In genomic region chr9:102351721-102352120, GRCm38 (mm10) we compare ENCODE assay signal across 9 mouse cellular contexts. TPM values are rescaled to one million over a fixed set of nuclear protein-coding genes. Genes with fewer than 3 reads are reported as not detected.
DNase-seq lines count a peak whose midpoint lies in the region; ATAC-seq lines count a peak whose summit lies in the region.
"Had no signal": no experiment of that assay in that cellular context is flagged by ENCODE, and none has a peak within 500 bp of the region (broad histone marks: within the 10 kb centered on the region; RNA-seq: fewer than 3 reads in every experiment).

No protein-coding gene starts in this region.

- no peak for DNase-seq in kidney, adult 18-20 months
- DNase-seq in layer of hippocampus, postnatal 10 days (ENCODE audit: low spot score in 2 of 2) = peak; percentile 29 to 40
- no peak for DNase-seq in thymus, postnatal 10 days (ENCODE audit: low spot score in 2 of 2)
- no peak for DNase-seq in yolk sac, embryonic 10.5 days (ENCODE audit: low spot score)
- DNase-seq: liver, postnatal 0 days had no signal

- peak overlapping the region; percentile 97; the same call in 1 of the 2 replicates for H3K4me2 ChIP-seq in kidney, embryonic 15.5 days
- peak overlapping the region; percentile 100 for H3K4me2 ChIP-seq in embryonic facial prominence, embryonic 13.5 days
- peak overlapping the region; percentile 92 for H3K4me2 ChIP-seq in neural tube, embryonic 14.5 days (ENCODE audit: low read depth, low read length)
- no peak overlapping the region for H3K4me2 ChIP-seq in heart, embryonic 12.5 days

- H3K9me3 ChIP-seq in kidney, embryonic 15.5 days (replicated peaks) = no peaks in the 10 kb centered on the region
- H3K9me3 ChIP-seq in embryonic facial prominence, embryonic 13.5 days = no peaks in the 10 kb centered on the region
- no peaks in the 10 kb centered on the region for H3K9me3 ChIP-seq in neural tube, embryonic 14.5 days (ENCODE audit: control insufficient read depth, low read length)
- no peaks in the 10 kb centered on the region for H3K9me3 ChIP-seq in heart, embryonic 12.5 days (replicated peaks)

- H3K9ac ChIP-seq in kidney, embryonic 15.5 days = no peak overlapping the region
- H3K9ac ChIP-seq in embryonic facial prominence, embryonic 13.5 days = no peak overlapping the region
- peak overlapping the region; percentile 50 for H3K9ac ChIP-seq in neural tube, embryonic 14.5 days (replicated peaks; ENCODE audit: low read depth, low read length)
- H3K9ac ChIP-seq in heart, embryonic 12.5 days = no peak overlapping the region
- H3K9ac ChIP-seq: liver, postnatal 0 days had no signal

- ATAC-seq in kidney, embryonic 15.5 days (replicated peaks; ENCODE audit: low FRiP score) = no peak
- ATAC-seq in embryonic facial prominence, embryonic 13.5 days (ENCODE audit: insufficient number of reproducible peaks, insufficient read depth, low FRiP score, low TSS enrichment, low read depth) = no peak
- ATAC-seq in neural tube, embryonic 14.5 days (ENCODE audit: low read depth) = no peak
- ATAC-seq in heart, embryonic 12.5 days (ENCODE audit: insufficient number of reproducible peaks, low FRiP score) = no peak
- ATAC-seq: liver, postnatal 0 days had no signal

- peak overlapping the region; percentile 59 for H3K4me3 ChIP-seq in kidney, embryonic 15.5 days (replicated peaks)
- peak overlapping the region; percentile 67 for H3K4me3 ChIP-seq in embryonic facial prominence, embryonic 13.5 days
- H3K4me3 ChIP-seq in neural tube, embryonic 14.5 days (ENCODE audit: low read depth, low read length) = peak overlapping the region; percentile 80
- no peak overlapping the region for H3K4me3 ChIP-seq in heart, embryonic 12.5 days

- peaks cover 28% of the 10 kb centered on the region for H3K4me1 ChIP-seq in kidney, embryonic 15.5 days
- H3K4me1 ChIP-seq in embryonic facial prominence, embryonic 13.5 days = peaks cover 20% of the 10 kb centered on the region
- H3K4me1 ChIP-seq in neural tube, embryonic 14.5 days (ENCODE audit: control insufficient read depth, insufficient read depth, low read length) = 0 out of 2 replicates have a peak, but pooled peaks cover 2% of the 10 kb centered on the region
- peaks cover 24% of the 10 kb centered on the region for H3K4me1 ChIP-seq in heart, embryonic 12.5 days (replicated peaks)

- H3K36me3 ChIP-seq in kidney, embryonic 15.5 days = no peaks in the 10 kb centered on the region
- no peaks in the 10 kb centered on the region for H3K36me3 ChIP-seq in embryonic facial prominence, embryonic 13.5 days
- no peaks in the 10 kb centered on the region for H3K36me3 ChIP-seq in neural tube, embryonic 14.5 days (ENCODE audit: control insufficient read depth, insufficient read depth, low read length)
- no peaks in the 10 kb centered on the region for H3K36me3 ChIP-seq in heart, embryonic 12.5 days

- WGBS in kidney, embryonic 15.5 days = 12% methylated on average over 10 of the region's 10 CpGs
- WGBS in embryonic facial prominence, embryonic 13.5 days = 9% methylated on average over 10 of the region's 10 CpGs
- WGBS in neural tube, embryonic 14.5 days = 8% methylated on average over 10 of the region's 10 CpGs
- WGBS in heart, embryonic 12.5 days = 11% methylated on average over 10 of the region's 10 CpGs

- peaks cover 93% of the 10 kb centered on the region for H3K27me3 ChIP-seq in kidney, embryonic 15.5 days
- H3K27me3 ChIP-seq in embryonic facial prominence, embryonic 13.5 days = peaks cover 95% of the 10 kb centered on the region
- H3K27me3 ChIP-seq in neural tube, embryonic 14.5 days (ENCODE audit: control insufficient read depth, insufficient read depth, low read length) = peaks cover 9% of the 10 kb centered on the region
- peaks cover 98% of the 10 kb centered on the region for H3K27me3 ChIP-seq in heart, embryonic 12.5 days (replicated peaks)

- H3K27ac ChIP-seq in kidney, embryonic 15.5 days = no peak overlapping the region
- no peak overlapping the region for H3K27ac ChIP-seq in embryonic facial prominence, embryonic 13.5 days
- H3K27ac ChIP-seq in neural tube, embryonic 14.5 days (ENCODE audit: low read depth, low read length) = peak overlapping the region; percentile 48; the same call in 1 of the 2 replicates
- H3K27ac ChIP-seq in heart, embryonic 12.5 days (ENCODE audit: poor library complexity, severe bottlenecking) = no peak overlapping the region

RNA-seq across cellular contexts. Expression of gene Ephb1, which starts 2.8 kb away (rescaled TPM):
- polyA plus RNA-seq in kidney, embryonic 15.5 days (2015; fragmentation: Nextera tagmentation; extraction: Ambion mirVana) = 4.1 and 4.8 TPM in 2 replicates
- 5.2 and 7.0 TPM in 2 replicates for polyA plus RNA-seq in embryonic facial prominence, embryonic 13.5 days (2015; fragmentation: Nextera tagmentation; extraction: Ambion mirVana)
- total RNA-seq in layer of hippocampus, postnatal 10 days (2021) = 10 to 100 TPM; 31.6 to 35.8 TPM
- 42.0 and 48.7 TPM in 2 replicates for polyA plus RNA-seq in neural tube, embryonic 14.5 days (2014; fragmentation: Nextera tagmentation; extraction: Ambion mirVana)
- polyA plus RNA-seq in heart, embryonic 12.5 days (2016; fragmentation: Nextera tagmentation; extraction: Ambion mirVana) = 0.33 and 0.66 TPM in 2 replicates

Comparison
In these comparisons a context has a peak if more than half of its experiments do, and no peak if none do; other contexts are left out.
1. DNase-seq: peak in layer of hippocampus, postnatal 10 days (2 of 2); none in kidney, adult 18-20 months (single experiment), thymus, postnatal 10 days (0 of 2) and yolk sac, embryonic 10.5 days (single experiment).